Mouse (Mus musculus): ENCODE results near the gene Mboat2. TPM values are rescaled to one million over a fixed set of nuclear protein-coding genes. Genes with fewer than 3 reads are reported as not detected.

Gene Mboat2
- polyA plus RNA-seq, 1 experiment from 2014 or later: 64.7 TPM

- H3K4me2 ChIP-seq (replicated peaks): no peak overlapping the region
- H3K4me3 ChIP-seq: no peak overlapping the region
- no peaks in the 10 kb centered on the region for H3K27me3 ChIP-seq
- H3K27ac ChIP-seq: no peak overlapping the region
- H3K36me3 ChIP-seq: peaks cover 23% of the 10 kb centered on the region; the same call in 1 of the 2 replicates
- H3K4me1 ChIP-seq: no peaks in the 10 kb centered on the region
- 86% methylated on average over 11 of the region's 11 CpGs for WGBS
- H3K9me3 ChIP-seq (replicated peaks): no peaks in the 10 kb centered on the region
- no peak overlapping the region for H3K9ac ChIP-seq
- ATAC-seq (ENCODE audit: low FRiP score): no peak
Measured at GRCm38 (mm10) chr12:24962362-24962967, 131.8 kb downstream of the Mboat2 start.

- Histone ChIP-seq H3K36me3 (peaks cover 18% of the 10 kb centered on the region; the same call in 1 of the 2 replicates), H3K9me3 (replicated peaks) (no peaks in the 10 kb centered on the region), H3K4me3 (no peak overlapping the region), H3K9ac (no peak overlapping the region), H3K4me1 (no peaks in the 10 kb centered on the region), H3K4me2 (replicated peaks) (no peak overlapping the region), H3K27ac (no peak overlapping the region), H3K27me3 (no peaks in the 10 kb centered on the region)
- no peak for ATAC-seq (ENCODE audit: low FRiP score)
- 77% methylated on average over 13 of the region's 13 CpGs for WGBS
Measured at GRCm38 (mm10) chr12:24963393-24964022, 132.8 kb downstream of the Mboat2 start.

GRCm38 (mm10) chr12:24965406-24965805, 134.7 kb downstream of the Mboat2 start:
- Histone ChIP-seq H3K4me1 (no peaks in the 10 kb centered on the region), H3K9ac (no peak overlapping the region), H3K36me3 (0 out of 2 replicates have a peak, but pooled peaks cover 6% of the 10 kb centered on the region), H3K4me2 (replicated peaks) (no peak overlapping the region), H3K27me3 (no peaks in the 10 kb centered on the region), H3K4me3 (no peak overlapping the region), H3K27ac (no peak overlapping the region), H3K9me3 (replicated peaks) (no peaks in the 10 kb centered on the region)
- no peak for ATAC-seq (ENCODE audit: low FRiP score)
- WGBS: 92% methylated on average over 6 of the region's 6 CpGs

- Histone ChIP-seq H3K27me3 (no peaks in the 10 kb centered on the region), H3K4me2 (replicated peaks) (no peak overlapping the region), H3K36me3 (0 out of 2 replicates have a peak, but pooled peaks cover 3% of the 10 kb centered on the region), H3K9ac (no peak overlapping the region), H3K4me1 (no peaks in the 10 kb centered on the region), H3K9me3 (replicated peaks) (no peaks in the 10 kb centered on the region), H3K4me3 (no peak overlapping the region), H3K27ac (no peak overlapping the region)
- no peak for ATAC-seq (ENCODE audit: low FRiP score)
- 81% methylated on average over 2 of the region's 2 CpGs for whole genome bisulfite sequencing
Measured at GRCm38 (mm10) chr12:24966046-24966445, 135.4 kb downstream of the Mboat2 start.

GRCm38 (mm10) chr12:24971490-24972200, 141.0 kb downstream of the Mboat2 start:
- Histone ChIP-seq H3K9ac (no peak overlapping the region), H3K27me3 (no peaks in the 10 kb centered on the region), H3K4me3 (no peak overlapping the region), H3K27ac (no peak overlapping the region), H3K9me3 (replicated peaks) (no peaks in the 10 kb centered on the region), H3K36me3 (no peaks in the 10 kb centered on the region), H3K4me1 (no peaks in the 10 kb centered on the region), H3K4me2 (replicated peaks) (no peak overlapping the region)
- no peak for ATAC-seq (ENCODE audit: low FRiP score)
- 90% methylated on average over 5 of the region's 5 CpGs for WGBS

GRCm38 (mm10) chr12:24972371-24973350, 142.0 kb downstream of the Mboat2 start:
- H3K36me3 ChIP-seq: no peaks in the 10 kb centered on the region
- no peak overlapping the region for H3K27ac ChIP-seq
- no peak overlapping the region for H3K9ac ChIP-seq
- H3K9me3 ChIP-seq (replicated peaks): no peaks in the 10 kb centered on the region
- ATAC-seq (ENCODE audit: low FRiP score): no peak
- H3K4me1 ChIP-seq: 0 out of 2 replicates have a peak, but pooled peaks cover 3% of the 10 kb centered on the region
- no peak overlapping the region for H3K4me2 ChIP-seq (replicated peaks)
- H3K27me3 ChIP-seq: no peaks in the 10 kb centered on the region
- 80% methylated on average over 8 of the region's 8 CpGs for WGBS
- H3K4me3 ChIP-seq: no peak overlapping the region

- WGBS: 78% methylated on average over 5 of the region's 5 CpGs
- no peak overlapping the region for H3K4me2 ChIP-seq (replicated peaks)
- H3K9me3 ChIP-seq (replicated peaks): no peaks in the 10 kb centered on the region
- ATAC-seq (ENCODE audit: low FRiP score): no peak
- H3K4me3 ChIP-seq: no peak overlapping the region
- H3K27me3 ChIP-seq: no peaks in the 10 kb centered on the region
- 0 out of 2 replicates have a peak, but pooled peaks cover 3% of the 10 kb centered on the region for H3K4me1 ChIP-seq
- no peaks in the 10 kb centered on the region for H3K36me3 ChIP-seq
- no peak overlapping the region for H3K9ac ChIP-seq
- no peak overlapping the region for H3K27ac ChIP-seq
Measured at GRCm38 (mm10) chr12:24973586-24973985, 142.9 kb downstream of the Mboat2 start.

GRCm38 (mm10) chr12:24974446-24975114, 143.9 kb downstream of the Mboat2 start, which contains the start of gene Kidins220:
TSS of gene Kidins220 (plus strand) at chr12:24974925.
- Histone ChIP-seq H3K9ac (peak within 1 kb of the TSS; percentile 81), H3K9me3 (replicated peaks) (no peaks in the 10 kb centered on the region), H3K4me2 (replicated peaks) (peak within 1 kb of the TSS; percentile 54), H3K4me3 (peak within 1 kb of the TSS; percentile 81), H3K36me3 (no peaks in the 10 kb centered on the region), H3K4me1 (0 out of 2 replicates have a peak, but pooled peaks cover 3% of the 10 kb centered on the region), H3K27me3 (no peaks in the 10 kb centered on the region), H3K27ac (peak within 1 kb of the TSS; percentile 94)
- peak; percentile 93 for ATAC-seq (ENCODE audit: low FRiP score)
- 15% methylated on average over 29 of the region's 29 CpGs for WGBS

- Histone ChIP-seq H3K9ac (peak overlapping the region; percentile 81), H3K4me1 (0 out of 2 replicates have a peak, but pooled peaks cover 3% of the 10 kb centered on the region), H3K27me3 (no peaks in the 10 kb centered on the region), H3K4me2 (replicated peaks) (peak overlapping the region; percentile 54), H3K36me3 (no peaks in the 10 kb centered on the region), H3K9me3 (replicated peaks) (no peaks in the 10 kb centered on the region), H3K27ac (peak overlapping the region; percentile 94), H3K4me3 (peak overlapping the region; percentile 81)
- under 1% methylated on average over 30 of the region's 31 CpGs for WGBS
- peak; percentile 85 for ATAC-seq (ENCODE audit: low FRiP score)
Measured at GRCm38 (mm10) chr12:24975115-24975733, 144.5 kb downstream of the Mboat2 start.

- Histone ChIP-seq H3K4me2 (replicated peaks) (no peak overlapping the region), H3K27ac (no peak overlapping the region), H3K4me1 (no peaks in the 10 kb centered on the region), H3K4me3 (no peak overlapping the region), H3K9me3 (replicated peaks) (no peaks in the 10 kb centered on the region), H3K9ac (no peak overlapping the region), H3K27me3 (no peaks in the 10 kb centered on the region), H3K36me3 (peaks cover 45% of the 10 kb centered on the region)
- no peak for ATAC-seq (ENCODE audit: low FRiP score)
- 88% methylated on average over 5 of the region's 5 CpGs for WGBS
Measured at GRCm38 (mm10) chr12:24985226-24985625, 154.5 kb downstream of the Mboat2 start.

GRCm38 (mm10) chr12:24995350-24995749, 164.7 kb downstream of the Mboat2 start:
- Histone ChIP-seq H3K9me3 (replicated peaks) (no peaks in the 10 kb centered on the region), H3K9ac (no peak overlapping the region), H3K27me3 (no peaks in the 10 kb centered on the region), H3K27ac (no peak overlapping the region), H3K4me2 (replicated peaks) (no peak overlapping the region), H3K36me3 (peaks cover 81% of the 10 kb centered on the region), H3K4me3 (no peak overlapping the region), H3K4me1 (no peaks in the 10 kb centered on the region)
- ATAC-seq (ENCODE audit: low FRiP score): no peak
- WGBS: 86% methylated on average over 4 of the region's 4 CpGs

Data from hindbrain, embryonic 12.5 days (tissue).